ENCODE assay signal across 25 mouse cellular contexts in the genomic region with DNA sequence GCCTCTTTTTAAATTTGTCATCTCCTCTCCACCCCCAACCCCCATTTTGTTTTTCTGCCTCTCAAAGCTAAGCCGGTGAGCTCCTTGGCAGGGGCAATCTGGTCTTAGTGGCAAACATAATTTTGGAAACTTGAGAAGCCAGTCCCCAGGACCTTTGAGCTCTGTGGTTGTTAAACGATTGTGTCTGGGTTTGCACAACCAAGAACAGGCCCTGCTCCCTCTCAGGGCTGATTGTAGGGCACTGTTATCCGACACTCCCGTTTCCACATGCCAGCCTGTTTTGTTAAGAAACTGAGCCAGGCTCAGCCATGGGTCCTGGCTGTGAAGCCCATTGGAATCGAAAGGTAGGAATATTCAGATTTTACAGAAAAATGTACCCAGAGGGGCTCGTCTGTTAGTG. TPM values are rescaled to one million over a fixed set of nuclear protein-coding genes. Genes with fewer than 3 reads are reported as not detected.
DNase-seq lines count a peak whose midpoint lies in the region; ATAC-seq and TF ChIP-seq lines count a peak whose summit lies in the region.
"Had no signal": no experiment of that assay in that cellular context is flagged by ENCODE, and none has a peak within 500 bp of the region (broad histone marks: within the 10 kb centered on the region; RNA-seq: fewer than 3 reads in every experiment).

No protein-coding gene starts in this region.

- no peak overlapping the region for H3K4me3 ChIP-seq in heart, embryonic 11.5 days (ENCODE audit: low read depth, low read length)
- H3K4me3 ChIP-seq in limb, embryonic 10.5 days: no peak overlapping the region
- no peak overlapping the region for H3K4me3 ChIP-seq in layer of hippocampus, adult 2 months
- H3K4me3 ChIP-seq: erythroblast, embryonic 14.5 days; forebrain, embryonic 13.5 days; heart, embryonic 13.5 days; lung, embryonic 15.5 days; megakaryocyte, embryonic 14.5 days; midbrain, embryonic 15.5 days; neural tube, embryonic 13.5 days had no signal

- H3K9ac ChIP-seq in heart, embryonic 11.5 days (ENCODE audit: low read depth, low read length): no peak overlapping the region
- H3K9ac ChIP-seq: forebrain, embryonic 13.5 days; heart, embryonic 13.5 days; liver, embryonic 14.5 days; lung, embryonic 15.5 days; midbrain, embryonic 15.5 days; neural tube, embryonic 13.5 days had no signal

- TF ChIP-seq CTCF in layer of hippocampus, adult 2 months (conservative IDR thresholded peaks at IDR 0.05): no peak

- H3K4me2 ChIP-seq in heart, embryonic 11.5 days: no peak overlapping the region
- H3K4me2 ChIP-seq: forebrain, embryonic 13.5 days; heart, embryonic 13.5 days; lung, embryonic 15.5 days; midbrain, embryonic 15.5 days; neural tube, embryonic 13.5 days had no signal

- H3K4me1 ChIP-seq in heart, embryonic 11.5 days (ENCODE audit: control insufficient read depth, insufficient read depth, low read length): peaks cover 15% of the 10 kb centered on the region
- H3K4me1 ChIP-seq in limb, embryonic 10.5 days: peaks cover 57% of the 10 kb centered on the region

- no peak for ATAC-seq in heart, embryonic 11.5 days (replicated peaks; ENCODE audit: insufficient number of reproducible peaks, low FRiP score, low TSS enrichment)
- ATAC-seq: CD4-positive, CD25-positive, alpha-beta regulatory T cell, adult 4 months; forebrain, embryonic 13.5 days; midbrain, embryonic 15.5 days had no signal

- H3K36me3 ChIP-seq in heart, embryonic 11.5 days (ENCODE audit: control insufficient read depth, insufficient read depth, low read length): no peaks in the 10 kb centered on the region
- no peaks in the 10 kb centered on the region for H3K36me3 ChIP-seq in limb, embryonic 10.5 days
- H3K36me3 ChIP-seq: lung, embryonic 15.5 days; midbrain, embryonic 15.5 days had no signal

- WGBS in heart, embryonic 11.5 days (ENCODE audit: insufficient replicate concordance): 68% methylated on average over 6 of the region's 6 CpGs
- WGBS in limb, embryonic 10.5 days: 52% methylated on average over 6 of the region's 6 CpGs

- peak; percentile 79 for DNase-seq in heart, adult 11 months
- peak; percentile 12 for DNase-seq in thymus, postnatal 4 days
- no peak for DNase-seq in thymus, postnatal 36 days
- DNase-seq in limb, embryonic 10.5 days (ENCODE audit: low spot score): no peak
- no peak for DNase-seq in embryo, embryonic 11 days
- DNase-seq in layer of hippocampus, adult 2 months (ENCODE audit: low spot score in 2 of 2): no peak
- DNase-seq: cerebellum, adult 2 months; cerebellum, postnatal 36 days; gastrocnemius, postnatal 10 days; heart, adult 18-20 months; heart, postnatal 14 days; kidney, adult 11 months; kidney, postnatal 14 days; lung, postnatal 36 days; thymus, postnatal 25 days had no signal

- H3K27ac ChIP-seq in heart, embryonic 11.5 days (ENCODE audit: low read depth, low read length): no peak overlapping the region
- H3K27ac ChIP-seq in limb, embryonic 10.5 days: peak overlapping the region; percentile 38; the same call in 1 of the 2 replicates
- no peak overlapping the region for H3K27ac ChIP-seq in layer of hippocampus, adult 2 months
- H3K27ac ChIP-seq: forebrain, embryonic 13.5 days; heart, embryonic 13.5 days; liver, embryonic 14.5 days; lung, embryonic 15.5 days; midbrain, embryonic 15.5 days; neural tube, embryonic 13.5 days had no signal

- H3K27me3 ChIP-seq in heart, embryonic 11.5 days (ENCODE audit: control insufficient read depth, insufficient read depth, low read length): no peaks in the 10 kb centered on the region
- H3K27me3 ChIP-seq in limb, embryonic 10.5 days (ENCODE audit: low read depth, poor library complexity, severe bottlenecking): peaks cover 10% of the 10 kb centered on the region
- H3K27me3 ChIP-seq: forebrain, embryonic 13.5 days; heart, embryonic 13.5 days; lung, embryonic 15.5 days; midbrain, embryonic 15.5 days; neural tube, embryonic 13.5 days had no signal

- H3K9me3 ChIP-seq in heart, embryonic 11.5 days (replicated peaks; ENCODE audit: control insufficient read depth, low read length): no peaks in the 10 kb centered on the region
- no peaks in the 10 kb centered on the region for H3K9me3 ChIP-seq in limb, embryonic 10.5 days (replicated peaks)
- H3K9me3 ChIP-seq: forebrain, embryonic 13.5 days; heart, embryonic 13.5 days; lung, embryonic 15.5 days; megakaryocyte, embryonic 14.5 days; midbrain, embryonic 15.5 days; neural tube, embryonic 13.5 days had no signal

RNA-seq across cellular contexts. Expression of gene Abcg1, which starts 8.6 kb away (rescaled TPM):
- polyA plus RNA-seq in heart, embryonic 11.5 days (2014; fragmentation: Nextera tagmentation; extraction: Ambion mirVana): 4.6 and 6.4 TPM in 2 replicates
- 4.1 and 5.0 TPM in 2 replicates for polyA plus RNA-seq in limb, embryonic 10.5 days (2016; fragmentation: Nextera tagmentation; extraction: Ambion mirVana)
- 10 to 100 TPM; 75.7 to 83.3 TPM for total RNA-seq in layer of hippocampus, adult 2 months (2021)

Comparison
In these comparisons a context has a peak if more than half of its experiments do, and no peak if none do; other contexts are left out.
1. DNase-seq: peak in heart, adult 11 months (single experiment) and thymus, postnatal 4 days (single experiment); none in thymus, postnatal 36 days (0 of 2), limb, embryonic 10.5 days (single experiment), embryo, embryonic 11 days (single experiment) and layer of hippocampus, adult 2 months (0 of 2).